Mouse (Mus musculus): ENCODE results near the gene Tmem98. TPM values are rescaled to one million over a fixed set of nuclear protein-coding genes. Genes with fewer than 3 reads are reported as not detected.

Gene Tmem98
- polyA plus RNA-seq, 1 experiment from 2014 or later: 18.2 TPM

DNA sequence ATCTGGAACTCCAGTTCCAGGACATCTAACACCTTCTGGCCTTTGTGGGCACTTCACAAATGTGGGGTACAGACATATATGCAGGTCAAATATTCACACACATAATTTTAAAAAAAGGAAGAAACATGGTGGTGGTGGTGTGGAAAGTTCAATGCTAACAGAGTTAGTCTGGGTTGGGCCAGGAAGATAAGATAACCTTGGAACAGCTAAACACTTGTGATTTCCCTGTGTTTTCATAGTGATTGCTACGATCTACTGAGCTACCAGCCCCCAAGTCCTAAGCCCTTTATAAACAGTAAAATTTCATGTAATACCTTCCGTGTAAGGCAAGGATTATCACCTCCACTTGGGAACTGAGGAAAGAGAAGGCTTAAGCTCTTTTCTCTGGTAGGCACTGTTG lies 46.9 kb downstream of the Tmem98 start:
- Histone ChIP-seq H3K4me3 (ENCODE audit: low read length) (no peak overlapping the region), H3K27ac (ENCODE audit: low read depth, low read length) (no peak overlapping the region), H3K9ac (ENCODE audit: low read depth, low read length) (no peak overlapping the region), H3K4me1 (ENCODE audit: control insufficient read depth, insufficient read depth, low read depth, low read length) (no peaks in the 10 kb centered on the region), H3K36me3 (ENCODE audit: control insufficient read depth, insufficient read depth, low read length) (no peaks in the 10 kb centered on the region), H3K27me3 (replicated peaks; ENCODE audit: control insufficient read depth, insufficient read depth, low read length) (no peaks in the 10 kb centered on the region), H3K9me3 (ENCODE audit: control insufficient read depth, low read length) (no peaks in the 10 kb centered on the region), H3K4me2 (ENCODE audit: low read length) (no peak overlapping the region)
- ATAC-seq: no peak
- WGBS: 88% methylated on average over 2 of the region's 2 CpGs

DNA sequence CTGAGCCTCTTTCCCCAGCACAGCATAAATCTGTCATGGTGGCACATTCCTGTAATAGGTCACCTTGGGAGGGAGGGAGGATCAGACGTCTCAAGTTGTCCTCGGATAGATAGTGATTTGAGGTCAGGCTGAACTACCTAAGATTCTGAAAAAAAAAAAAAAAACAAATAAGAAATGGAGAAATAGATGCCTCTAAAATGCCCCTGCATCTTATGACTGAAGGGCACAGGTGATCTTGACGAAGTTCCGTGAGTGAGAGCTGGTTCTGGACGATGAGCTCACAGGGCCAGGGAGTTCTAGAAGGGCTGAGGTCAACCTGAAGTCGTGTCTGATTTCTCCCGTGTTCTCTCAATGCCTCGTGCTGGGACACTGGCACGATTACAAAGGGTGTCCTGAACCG lies 48.1 kb downstream of the Tmem98 start, which contains the start of gene Spaca3:
Spaca3 (plus strand) TSS at position 301 of the 400 bp plus-strand sequence.
- Histone ChIP-seq H3K4me1 (ENCODE audit: control insufficient read depth, insufficient read depth, low read depth, low read length) (no peaks in the 10 kb centered on the region), H3K9me3 (ENCODE audit: control insufficient read depth, low read length) (no peaks in the 10 kb centered on the region), H3K36me3 (ENCODE audit: control insufficient read depth, insufficient read depth, low read length) (no peaks in the 10 kb centered on the region), H3K4me2 (ENCODE audit: low read length) (no peak within 1 kb of the TSS), H3K9ac (ENCODE audit: low read depth, low read length) (no peak within 1 kb of the TSS), H3K27me3 (replicated peaks; ENCODE audit: control insufficient read depth, insufficient read depth, low read length) (no peaks in the 10 kb centered on the region), H3K27ac (ENCODE audit: low read depth, low read length) (no peak within 1 kb of the TSS), H3K4me3 (ENCODE audit: low read length) (no peak within 1 kb of the TSS)
- WGBS: 67% methylated on average over 10 of the region's 10 CpGs
- ATAC-seq: no peak

DNA sequence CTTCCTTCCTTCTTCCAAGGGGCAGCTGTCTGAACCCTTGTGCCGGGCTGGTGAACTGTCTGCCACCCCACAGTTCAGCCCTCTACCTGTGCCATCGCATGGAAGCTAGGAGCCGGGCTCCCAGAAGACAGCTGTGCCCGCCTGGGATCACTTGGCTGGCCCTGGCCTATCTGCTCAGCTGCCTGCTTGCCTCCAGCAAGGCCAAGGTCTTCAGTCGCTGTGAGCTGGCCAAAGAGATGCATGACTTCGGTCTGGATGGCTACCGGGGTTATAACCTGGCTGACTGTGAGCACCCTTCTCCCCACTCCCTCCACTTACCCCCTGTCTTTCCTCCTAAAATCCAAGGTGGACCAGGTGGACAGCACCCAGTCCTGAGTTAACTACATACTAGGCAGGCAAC lies 53.0 kb downstream of the Tmem98 start:
- Histone ChIP-seq H3K9ac (ENCODE audit: low read depth, low read length) (no peak overlapping the region), H3K4me1 (ENCODE audit: control insufficient read depth, insufficient read depth, low read depth, low read length) (no peaks in the 10 kb centered on the region), H3K9me3 (ENCODE audit: control insufficient read depth, low read length) (no peaks in the 10 kb centered on the region), H3K4me3 (ENCODE audit: low read length) (no peak overlapping the region), H3K27me3 (replicated peaks; ENCODE audit: control insufficient read depth, insufficient read depth, low read length) (no peaks in the 10 kb centered on the region), H3K27ac (ENCODE audit: low read depth, low read length) (no peak overlapping the region), H3K36me3 (ENCODE audit: control insufficient read depth, insufficient read depth, low read length) (no peaks in the 10 kb centered on the region), H3K4me2 (ENCODE audit: low read length) (no peak overlapping the region)
- no peak for ATAC-seq
- WGBS: 93% methylated on average over 7 of the region's 7 CpGs

DNA sequence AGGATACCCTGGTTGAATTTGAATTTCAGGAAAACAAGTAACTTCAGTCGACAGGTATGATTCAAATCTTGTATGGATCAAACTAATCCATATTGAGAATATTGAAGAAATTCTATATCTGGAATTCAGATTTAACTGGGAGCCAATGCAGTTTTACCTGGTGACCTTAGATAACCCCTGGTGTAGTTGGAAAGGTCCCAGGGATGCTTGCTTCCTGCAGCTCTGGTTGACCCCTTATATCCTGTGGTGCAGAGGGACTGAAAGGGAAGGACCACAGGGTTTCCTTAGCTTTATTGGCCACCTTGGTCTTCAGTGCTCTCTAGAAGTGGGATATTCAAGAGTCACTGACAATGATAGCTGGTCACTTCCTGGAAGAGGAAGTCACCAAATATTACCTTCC lies 58.1 kb downstream of the Tmem98 start:
- H3K9me3 ChIP-seq (ENCODE audit: control insufficient read depth, low read length): no peaks in the 10 kb centered on the region
- ATAC-seq: no peak
- no peaks in the 10 kb centered on the region for H3K4me1 ChIP-seq (ENCODE audit: control insufficient read depth, insufficient read depth, low read depth, low read length)
- no peaks in the 10 kb centered on the region for H3K27me3 ChIP-seq (replicated peaks; ENCODE audit: control insufficient read depth, insufficient read depth, low read length)
- no peak overlapping the region for H3K9ac ChIP-seq (ENCODE audit: low read depth, low read length)
- H3K36me3 ChIP-seq (ENCODE audit: control insufficient read depth, insufficient read depth, low read length): no peaks in the 10 kb centered on the region
- WGBS: 92% methylated on average over 1 of the region's 1 CpGs
- no peak overlapping the region for H3K27ac ChIP-seq (ENCODE audit: low read depth, low read length)
- H3K4me2 ChIP-seq (ENCODE audit: low read length): no peak overlapping the region
- H3K4me3 ChIP-seq (ENCODE audit: low read length): no peak overlapping the region

Other genes with a start within 250 kb of the Tmem98 start
- gene Myo1d, start 30.1 kb upstream of the Tmem98 start, polyA plus RNA-seq (2015; fragmentation: Nextera tagmentation; extraction: Ambion mirVana): 2.1 and 2.4 TPM in 2 replicates
- gene Spaca3, start 48.2 kb downstream of the Tmem98 start, polyA plus RNA-seq (2015; fragmentation: Nextera tagmentation; extraction: Ambion mirVana): not detected in 2 replicates